Mouse (Mus musculus): Measurements from ENCODE around the gene Frem3.

Gene Frem3

DNA sequence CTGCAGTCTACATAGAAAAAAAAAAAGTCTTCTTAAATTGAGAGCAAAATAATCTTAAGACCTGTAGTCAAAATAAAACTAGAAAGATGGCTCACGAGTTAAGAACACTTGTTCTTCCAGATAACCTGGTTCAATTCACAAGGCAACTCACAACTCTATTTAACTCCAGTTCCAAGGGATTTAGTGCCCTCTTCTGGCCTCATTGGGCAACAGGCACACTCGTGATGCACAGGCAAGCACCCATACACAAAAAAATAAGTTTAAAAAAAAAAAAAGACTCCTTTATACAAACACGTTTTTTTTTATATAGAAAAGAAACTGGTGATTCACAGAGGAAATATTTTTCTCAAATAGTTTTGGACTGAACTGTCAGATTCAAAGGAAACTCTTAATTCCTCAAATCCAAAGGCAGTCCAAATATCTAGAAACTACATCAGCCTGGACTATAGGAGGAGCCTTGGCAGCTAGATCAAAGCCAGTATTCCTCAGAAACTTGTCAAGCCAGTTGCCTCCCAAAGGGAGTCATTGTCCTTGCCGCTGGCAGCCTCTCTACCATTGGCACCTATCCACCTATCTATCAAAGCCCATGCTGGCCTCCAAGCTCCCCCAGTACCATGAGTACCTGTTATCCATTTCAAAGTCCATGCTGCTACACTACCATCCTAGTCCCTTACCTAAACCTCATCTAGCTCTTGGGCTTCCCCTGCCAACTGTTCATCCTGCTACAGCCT lies 100.0 kb downstream of the Frem3 start:
- DNase-seq = peak; percentile 51

DNA sequence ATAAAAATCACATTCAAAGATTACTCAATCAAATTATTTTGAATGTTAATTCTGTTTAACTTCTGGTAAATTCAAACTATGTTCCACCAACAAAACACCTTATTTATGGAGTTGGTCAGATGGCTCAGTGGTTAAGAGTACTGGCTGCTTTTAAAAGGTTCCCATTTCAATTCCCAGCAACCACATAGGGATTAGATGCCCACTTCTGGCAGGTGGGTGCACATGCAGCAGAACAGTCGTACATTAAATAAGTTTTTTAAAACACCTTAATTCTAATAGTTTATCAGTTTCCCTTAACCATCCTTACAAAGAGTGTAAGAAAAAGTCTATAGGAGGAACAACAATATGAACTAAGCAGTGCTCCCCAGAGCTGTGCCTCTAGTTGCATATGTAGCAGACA lies 103.6 kb downstream of the Frem3 start:
- no peak for DNase-seq

- DNase-seq = no peak
These were observed 121.4 kb downstream of the Frem3 start for GRCm38 (mm10) chr8:80732326-80732725.

- peak; percentile 95 for DNase-seq
These were observed 127.1 kb downstream of the Frem3 start for GRCm38 (mm10) chr8:80738046-80738387.

DNA sequence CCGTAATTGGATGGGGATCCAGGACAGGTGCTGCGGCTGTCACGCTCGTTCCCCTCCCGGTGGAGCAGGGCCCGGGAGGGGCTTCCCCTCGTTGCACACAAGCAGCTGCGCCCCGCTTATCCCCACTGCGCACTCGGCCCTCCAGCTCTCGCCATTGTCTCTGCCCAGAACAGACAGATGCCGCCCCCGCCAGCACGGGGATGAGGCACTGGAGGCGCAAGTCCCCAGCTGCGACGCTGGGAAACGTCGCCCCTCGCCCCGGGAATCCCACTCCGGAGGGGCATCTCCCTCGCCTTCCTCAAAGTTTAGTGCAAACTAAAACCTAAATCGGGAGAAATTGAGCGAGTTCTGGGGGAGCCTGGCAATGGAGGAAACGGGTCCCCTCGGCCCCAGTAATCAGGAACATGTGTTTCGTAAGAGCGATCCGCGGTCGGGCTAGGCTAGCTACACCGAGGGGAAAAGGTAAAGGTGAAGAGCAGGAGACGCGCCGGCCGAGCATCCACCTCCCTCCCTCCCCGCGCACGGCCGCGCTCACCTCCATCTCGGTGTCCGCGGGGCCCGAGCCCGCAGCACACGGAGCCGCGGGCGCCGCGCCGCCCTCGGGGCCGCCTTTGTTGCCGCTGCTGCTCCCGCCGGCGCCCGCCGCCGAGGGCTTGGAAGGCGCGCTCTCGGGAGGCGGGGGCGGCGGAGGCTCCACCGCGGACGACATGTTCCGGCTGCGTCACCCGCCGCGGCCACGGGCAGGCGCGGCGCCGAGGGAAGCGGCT lies 127.7 kb downstream of the Frem3 start:
- peak; percentile 95 for DNase-seq

DNA sequence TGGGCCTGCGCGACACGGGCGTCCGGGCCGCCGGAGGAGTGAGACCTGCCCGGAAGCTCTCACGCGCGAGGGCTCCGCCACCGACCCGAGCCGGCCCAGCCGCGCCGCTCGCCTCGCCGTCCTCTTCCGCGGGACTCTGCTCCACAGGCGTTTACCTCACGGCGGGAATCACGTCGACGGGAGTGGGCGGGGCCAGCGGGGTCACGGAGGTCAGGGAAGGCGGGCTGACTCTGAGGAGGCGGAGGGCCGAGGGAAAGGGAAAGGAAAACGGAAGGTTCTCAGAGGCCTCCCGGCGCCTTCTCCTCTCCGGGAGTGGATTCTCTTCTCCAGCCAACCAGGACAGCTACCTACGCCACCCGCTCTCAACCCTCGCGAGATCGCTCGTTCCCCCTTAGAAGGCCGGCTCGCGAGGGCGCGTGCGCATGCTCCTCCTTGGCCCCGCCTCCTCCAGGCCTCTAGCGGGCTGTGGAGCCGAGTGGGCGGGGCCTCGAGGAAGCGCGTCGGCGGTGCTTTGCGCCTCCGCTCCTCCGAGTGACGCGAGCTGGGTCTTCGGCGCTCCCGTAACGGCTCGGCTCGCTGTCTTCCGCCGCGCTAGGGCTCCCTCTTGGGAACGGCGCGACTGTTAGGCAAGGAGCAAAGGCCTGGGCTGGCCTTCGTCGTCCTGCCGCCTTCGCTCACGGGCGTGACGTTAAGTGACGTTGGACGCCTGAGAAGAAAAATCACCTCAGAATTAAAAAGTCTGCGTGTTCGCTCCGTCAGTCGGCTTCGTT lies 128.5 kb downstream of the Frem3 start, which contains the start of gene Smarca5:
Gene Smarca5 (minus strand): TSS at position 343 of the 770 bp plus-strand sequence.
- peak; percentile 100 for DNase-seq

- DNase-seq = no peak
These were observed 129.1 kb downstream of the Frem3 start for GRCm38 (mm10) chr8:80739932-80740331.

All from heart, adult 11 months (tissue).